Mouse (Mus musculus) gastrocnemius, postnatal 36 days (tissue): Measurements from ENCODE around the gene Tcp11l1. TPM values are rescaled to one million over a fixed set of nuclear protein-coding genes. Genes with fewer than 3 reads are reported as not detected.

ENCODE experiments used
- DNase-seq, 2 experiments: peaks; one replicate each; pipeline ENCODE4 v3.0.0; 2022
- intact Hi-C: fragments of 180-260 bp; cut with DNase I; formaldehyde crosslinking; loops from one replicate; pipeline ENCODE4 v1.15.1; 2025
- long read RNA-seq, 2 experiments: library from polyadenylated mRNA; stranded (forward); transcript quantifications; one replicate each; pipeline ENCODE4 v2.0.0; 2021
- total RNA-seq, 2 experiments: library from RNA; stranded (reverse); gene quantifications; 2 replicates each; pipeline ENCODE4 v1.2.3; 2021

Tcp11l1 gene
- 1 to 10 TPM; 7.3 to 7.4 TPM for total RNA-seq
- long read RNA-seq, experiment 1, transcript Tcp11l1-206 (3 exons, 630 nt): major isoform, 14 of 16 reads
- long read RNA-seq, experiment 1, partial matches to known transcripts: 0 of 16 reads
- long read RNA-seq, experiment 1, other reads (novel, unspliced or antisense): 2 of 16 reads
- long read RNA-seq, experiment 2, transcript Tcp11l1-206 (3 exons, 630 nt): major isoform, 12 of 16 reads
- long read RNA-seq, experiment 2, partial matches to known transcripts: 0 of 16 reads
- long read RNA-seq, experiment 2, other reads (novel, unspliced or antisense): 4 of 16 reads

- DNase-seq: peak; percentile 26 to 69
- intact Hi-C loops: no loop called here
Observed at GRCm38 (mm10) chr2:104711585-104712485, at the start of gene Tcp11l1. Tcp11l1 (minus strand) TSS chr2:104712169.

GRCm38 (mm10) chr2:104750611-104751010 lies 38.6 kb upstream of the Tcp11l1 start:
- intact Hi-C loops: loop anchor here (5.0 kb wide), 1 partner anchor 63 kb away; no protein-coding TSS in a partner anchor
- DNase-seq: no peak

- DNase-seq: no peak
- intact Hi-C loops: no loop called here
Observed at GRCm38 (mm10) chr2:104748652-104749183, 36.7 kb upstream of the Tcp11l1 start.

GRCm38 (mm10) chr2:104746251-104746650 lies 34.3 kb upstream of the Tcp11l1 start:
- intact Hi-C loops: no loop called here
- no peak for DNase-seq

GRCm38 (mm10) chr2:104743971-104744370 lies 32.0 kb upstream of the Tcp11l1 start:
- no peak for DNase-seq
- intact Hi-C loops: no loop called here

GRCm38 (mm10) chr2:104743160-104743559 lies 31.2 kb upstream of the Tcp11l1 start:
- DNase-seq: no peak
- intact Hi-C loops: no loop called here

GRCm38 (mm10) chr2:104742741-104743064 lies 30.7 kb upstream of the Tcp11l1 start, which contains the start of gene Depdc7:
Depdc7 (minus strand) TSS chr2:104742878.
- intact Hi-C loops: no loop called here
- peak; percentile 85 for DNase-seq

- DNase-seq: no peak
- intact Hi-C loops: no loop called here
Observed at GRCm38 (mm10) chr2:104741896-104742740, 30.1 kb upstream of the Tcp11l1 start.

GRCm38 (mm10) chr2:104741015-104741758 lies 29.2 kb upstream of the Tcp11l1 start:
- intact Hi-C loops: no loop called here
- DNase-seq: no peak

- DNase-seq: no peak
- intact Hi-C loops: no loop called here
Observed at GRCm38 (mm10) chr2:104740248-104740949, 28.4 kb upstream of the Tcp11l1 start.

- no peak for DNase-seq
- intact Hi-C loops: no loop called here
Observed at GRCm38 (mm10) chr2:104739691-104740090, 27.7 kb upstream of the Tcp11l1 start.

GRCm38 (mm10) chr2:104736241-104736640 lies 24.3 kb upstream of the Tcp11l1 start:
- intact Hi-C loops: no loop called here
- DNase-seq: no peak

- DNase-seq: no peak
- intact Hi-C loops: no loop called here
Observed at GRCm38 (mm10) chr2:104732562-104733256, 20.7 kb upstream of the Tcp11l1 start.

- no peak for DNase-seq
- intact Hi-C loops: no loop called here
Observed at GRCm38 (mm10) chr2:104732033-104732444, 20.1 kb upstream of the Tcp11l1 start.

- no peak for DNase-seq
- intact Hi-C loops: no loop called here
Observed at GRCm38 (mm10) chr2:104727369-104727768, 15.4 kb upstream of the Tcp11l1 start.

- intact Hi-C loops: no loop called here
- no peak for DNase-seq
Observed at GRCm38 (mm10) chr2:104722021-104722420, 10.1 kb upstream of the Tcp11l1 start.

GRCm38 (mm10) chr2:104717827-104718226 lies 5.9 kb upstream of the Tcp11l1 start:
- DNase-seq: no peak
- intact Hi-C loops: no loop called here

GRCm38 (mm10) chr2:104717231-104717735 lies 5.3 kb upstream of the Tcp11l1 start:
- DNase-seq: no peak
- intact Hi-C loops: no loop called here
